Mouse (Mus musculus) hindbrain, embryonic 11.5 days (tissue): ENCODE results near the gene Nxnl2. TPM values are rescaled to one million over a fixed set of nuclear protein-coding genes. Genes with fewer than 3 reads are reported as not detected.

Source experiments
- ATAC-seq: fragments of 200-750 bp; cut with Nextera tagmentation; 2 replicates; pipeline ENCODE4 v1.8.0; 2017; ENCODE audit warnings: mild to moderate bottlenecking, moderate TSS enrichment, moderate library complexity; ENCODE audit not compliant: low FRiP score
- DNase-seq: peaks from one replicate; pipeline ENCODE4 v3.0.0-alpha.2; 2015; ENCODE audit warnings: low spot score
- H3K27ac ChIP-seq: fragments of 300-500 bp; sonication (generic); 2 replicates; pipeline ENCODE4 v1.5.1; 2014; ENCODE audit warnings: mild to moderate bottlenecking, low read depth, low read length
- H3K27me3 ChIP-seq: fragments of 300-500 bp; sonication (generic); 2 replicates; pipeline ENCODE4 v1.6.1; 2014; ENCODE audit warnings: mild to moderate bottlenecking, low read length, moderate library complexity, mixed read lengths; ENCODE audit not compliant: control insufficient read depth, insufficient read depth
- H3K36me3 ChIP-seq: fragments of 300-500 bp; sonication (generic); 2 replicates; pipeline ENCODE4 v1.6.1; 2014; ENCODE audit warnings: mild to moderate bottlenecking, low read length, moderate library complexity, mixed read lengths; ENCODE audit not compliant: control insufficient read depth, insufficient read depth
- H3K4me1 ChIP-seq: fragments of 300-500 bp; sonication (generic); replicated peaks from 2 replicates; pipeline ENCODE4 v1.6.1; 2014; ENCODE audit warnings: low read length, mixed read lengths; ENCODE audit not compliant: control insufficient read depth, insufficient read depth
- H3K4me2 ChIP-seq: fragments of 300-500 bp; sonication (generic); replicated peaks from 2 replicates; pipeline ENCODE4 v1.6.1; 2014; ENCODE audit warnings: mild to moderate bottlenecking, low read depth, low read length
- H3K4me3 ChIP-seq: fragments of 300-500 bp; sonication (generic); 2 replicates; pipeline ENCODE4 v1.5.1; 2014; ENCODE audit warnings: low read depth, low read length
- H3K9ac ChIP-seq: fragments of 300-500 bp; sonication (generic); 2 replicates; pipeline ENCODE4 v1.6.1; 2014; ENCODE audit warnings: low read depth, low read length
- H3K9me3 ChIP-seq: fragments of 300-500 bp; sonication (generic); 2 replicates; pipeline ENCODE4 v1.6.1; 2016; ENCODE audit warnings: low read length; ENCODE audit not compliant: control insufficient read depth
- whole genome bisulfite sequencing: fragments of 180-500 bp; shearing (Covaris S2); extraction: QIAGEN DNeasy Blood & Tissue Kit; methylation state at CpG from one replicate; pipeline ENCODE4 v1.1.7; 2014; 5-methylcytosine and 5-hydroxymethylcytosine counted together
- polyA plus RNA-seq: library from polyadenylated mRNA; unstranded; fragments of >200 nt; fragmentation: Nextera tagmentation; extraction: Ambion mirVana; gene quantifications from 2 replicates; pipeline ENCODE4 v1.2.1, GENCODE M21; 2014

Nxnl2 gene
- polyA plus RNA-seq, 1 experiment from 2014 or later = 0.43 TPM

GRCm38 (mm10) chr13:51207965-51208364, 37.1 kb downstream of the Nxnl2 start:
- DNase-seq = no peak
- Histone ChIP-seq H3K27ac (no peak overlapping the region), H3K4me3 (no peak overlapping the region), H3K4me1 (no peaks in the 10 kb centered on the region), H3K4me2 (no peak overlapping the region), H3K9me3 (no peaks in the 10 kb centered on the region), H3K9ac (no peak overlapping the region), H3K27me3 (no peaks in the 10 kb centered on the region), H3K36me3 (no peaks in the 10 kb centered on the region)
- 0 out of 2 replicates have a peak, but pooled peaks have one; percentile 39 for ATAC-seq
- 80% methylated on average over 12 of the region's 12 CpGs for WGBS

- no peaks in the 10 kb centered on the region for H3K9me3 ChIP-seq
- H3K4me3 ChIP-seq = no peak overlapping the region
- 71% methylated on average over 18 of the region's 18 CpGs for WGBS
- no peak overlapping the region for H3K9ac ChIP-seq
- no peaks in the 10 kb centered on the region for H3K36me3 ChIP-seq
- H3K27me3 ChIP-seq = no peaks in the 10 kb centered on the region
- no peak for DNase-seq
- peak; percentile 74; the same call in 1 of the 2 replicates for ATAC-seq
- H3K27ac ChIP-seq = no peak overlapping the region
- H3K4me1 ChIP-seq = no peaks in the 10 kb centered on the region
- no peak overlapping the region for H3K4me2 ChIP-seq
Measured at GRCm38 (mm10) chr13:51208378-51209100, 37.7 kb downstream of the Nxnl2 start.

- H3K9me3 ChIP-seq = no peaks in the 10 kb centered on the region
- ATAC-seq (no peak), DNase-seq (no peak)
- H3K36me3 ChIP-seq = no peaks in the 10 kb centered on the region
- H3K27ac ChIP-seq = no peak overlapping the region
- no peak overlapping the region for H3K4me3 ChIP-seq
- WGBS = 69% methylated on average over 5 of the region's 5 CpGs
- no peaks in the 10 kb centered on the region for H3K27me3 ChIP-seq
- no peak overlapping the region for H3K9ac ChIP-seq
- H3K4me1 ChIP-seq = no peaks in the 10 kb centered on the region
- no peak overlapping the region for H3K4me2 ChIP-seq
Measured at GRCm38 (mm10) chr13:51210639-51211038, 39.8 kb downstream of the Nxnl2 start.

GRCm38 (mm10) chr13:51214746-51215145, 43.9 kb downstream of the Nxnl2 start:
- DNase-seq (no peak), ATAC-seq (no peak)
- Histone ChIP-seq H3K27me3 (no peaks in the 10 kb centered on the region), H3K27ac (no peak overlapping the region), H3K4me3 (no peak overlapping the region), H3K4me2 (no peak overlapping the region), H3K9me3 (no peaks in the 10 kb centered on the region), H3K4me1 (no peaks in the 10 kb centered on the region), H3K9ac (no peak overlapping the region), H3K36me3 (no peaks in the 10 kb centered on the region)
- 84% methylated on average over 2 of the region's 2 CpGs for WGBS

GRCm38 (mm10) chr13:51220897-51221296, 50.1 kb downstream of the Nxnl2 start:
- WGBS = 76% methylated on average over 4 of the region's 4 CpGs

GRCm38 (mm10) chr13:51221425-51222160, 50.8 kb downstream of the Nxnl2 start:
- ATAC-seq = no peak
- Histone ChIP-seq H3K4me3 (no peak overlapping the region), H3K36me3 (no peaks in the 10 kb centered on the region), H3K9me3 (no peaks in the 10 kb centered on the region), H3K9ac (no peak overlapping the region), H3K27ac (no peak overlapping the region), H3K4me2 (no peak overlapping the region), H3K27me3 (no peaks in the 10 kb centered on the region), H3K4me1 (0 out of 2 replicates have a peak, but pooled peaks cover 2% of the 10 kb centered on the region)
- no peak for DNase-seq
- 60% methylated on average over 12 of the region's 12 CpGs for WGBS

More at GRCm38 (mm10) chr13:51220897-51221296, 50.1 kb downstream of the Nxnl2 start:
- Histone ChIP-seq H3K4me3 (no peak overlapping the region), H3K36me3 (no peaks in the 10 kb centered on the region), H3K27me3 (no peaks in the 10 kb centered on the region), H3K9me3 (no peaks in the 10 kb centered on the region), H3K4me1 (0 out of 2 replicates have a peak, but pooled peaks cover 2% of the 10 kb centered on the region), H3K4me2 (no peak overlapping the region), H3K9ac (no peak overlapping the region), H3K27ac (no peak overlapping the region)
- no peak for DNase-seq
- no peak for ATAC-seq

Other genes starting within 250 kb of the Nxnl2 start
- gene Spin1, start 70.1 kb upstream of the Nxnl2 start, polyA plus RNA-seq = 102 and 108 TPM in 2 replicates
- 46.8 and 48.5 TPM in 2 replicates for gene S1pr3, start 237.6 kb downstream of the Nxnl2 start, polyA plus RNA-seq